Comparison of ENCODE assay signal across 13 mouse cellular contexts in genomic region chr16:56012789-56013743, GRCm38 (mm10). TPM values are rescaled to one million over a fixed set of nuclear protein-coding genes. Genes with fewer than 3 reads are reported as not detected.
DNase-seq lines count a peak whose midpoint lies in the region; ATAC-seq and TF ChIP-seq lines count a peak whose summit lies in the region.
"Had no signal": no experiment of that assay in that cellular context is flagged by ENCODE, and none has a peak within 500 bp of the region (broad histone marks: within the 10 kb centered on the region; RNA-seq: fewer than 3 reads in every experiment).

No protein-coding gene starts in this region.

- TF ChIP-seq CTCF in layer of hippocampus, adult 2 months (conservative IDR thresholded peaks at IDR 0.05), result peak; percentile 54
- TF ChIP-seq CTCF in MEL (IDR thresholded peaks at IDR 0.05 in 2 of 3, conservative IDR thresholded peaks at IDR 0.05 in 1 of 3; ENCODE audit: control insufficient read depth in 1 of 3, insufficient read depth in 1 of 3, low read depth in 2 of 3, low read length in 3 of 3, poor library complexity in 1 of 3, severe bottlenecking in 1 of 3), result no peak; a peak in 1 of 6 replicates

- H3K4me2 ChIP-seq in embryonic facial prominence, embryonic 11.5 days (ENCODE audit: low read depth, low read length), result no peak overlapping the region
- H3K4me2 ChIP-seq in intestine, embryonic 16.5 days (ENCODE audit: low read depth, low read length), result no peak overlapping the region
- H3K4me2 ChIP-seq: stomach, embryonic 15.5 days had no signal

- TF ChIP-seq EP300 in MEL (IDR thresholded peaks at IDR 0.05; ENCODE audit: low read depth in 1 of 2, low read length in 2 of 2), result no peak

- no peaks in the 10 kb centered on the region for H3K4me1 ChIP-seq in embryonic facial prominence, embryonic 11.5 days (ENCODE audit: control insufficient read depth, insufficient read depth, low read length)
- no peaks in the 10 kb centered on the region for H3K4me1 ChIP-seq in embryonic facial prominence, embryonic 10.5 days
- H3K4me1 ChIP-seq in MEL (ENCODE audit: control insufficient read depth in 1 of 2, insufficient read depth in 2 of 2, low read length in 2 of 2), result peaks cover 0 to 8% of the 10 kb centered on the region in 2 experiments; a peak in 2 of 4 replicates
- H3K4me1 ChIP-seq in intestine, embryonic 16.5 days (ENCODE audit: control insufficient read depth, insufficient read depth, low read length), result no peaks in the 10 kb centered on the region
- H3K4me1 ChIP-seq: heart, embryonic 10.5 days; stomach, embryonic 15.5 days had no signal

- no peaks in the 10 kb centered on the region for H3K27me3 ChIP-seq in embryonic facial prominence, embryonic 11.5 days (ENCODE audit: control insufficient read depth, insufficient read depth, low read length)
- no peaks in the 10 kb centered on the region for H3K27me3 ChIP-seq in embryonic facial prominence, embryonic 10.5 days (replicated peaks; ENCODE audit: low read depth, poor library complexity, severe bottlenecking)
- H3K27me3 ChIP-seq in MEL (ENCODE audit: control insufficient read depth in 1 of 2, insufficient read depth in 2 of 2, low read length in 2 of 2), result no peaks in the 10 kb centered on the region
- H3K27me3 ChIP-seq in intestine, embryonic 16.5 days (replicated peaks; ENCODE audit: control insufficient read depth, insufficient read depth, low read length), result no peaks in the 10 kb centered on the region
- H3K27me3 ChIP-seq: stomach, embryonic 15.5 days had no signal

- no peak overlapping the region for H3K9ac ChIP-seq in embryonic facial prominence, embryonic 11.5 days (replicated peaks; ENCODE audit: low read length)
- H3K9ac ChIP-seq in MEL (ENCODE audit: control insufficient read depth, low read depth, low read length, poor library complexity, severe bottlenecking), result no peak overlapping the region
- H3K9ac ChIP-seq in intestine, embryonic 16.5 days (ENCODE audit: low read depth, low read length), result no peak overlapping the region
- H3K9ac ChIP-seq: stomach, embryonic 15.5 days had no signal

- WGBS in embryonic facial prominence, embryonic 11.5 days, result 92% methylated on average over 10 of the region's 10 CpGs
- WGBS in embryonic facial prominence, embryonic 10.5 days, result 87% methylated on average over 10 of the region's 10 CpGs
- WGBS in intestine, embryonic 16.5 days, result 89% methylated on average over 10 of the region's 10 CpGs

- peaks cover 10% of the 10 kb centered on the region for H3K36me3 ChIP-seq in embryonic facial prominence, embryonic 11.5 days (replicated peaks; ENCODE audit: control insufficient read depth, insufficient read depth, low read depth, low read length)
- peaks cover 68% of the 10 kb centered on the region for H3K36me3 ChIP-seq in embryonic facial prominence, embryonic 10.5 days (replicated peaks)
- peaks cover 14 to 17% of the 10 kb centered on the region in 2 experiments for H3K36me3 ChIP-seq in MEL (ENCODE audit: control insufficient read depth in 1 of 2, insufficient read depth in 2 of 2, low read length in 2 of 2)
- H3K36me3 ChIP-seq in intestine, embryonic 16.5 days (ENCODE audit: control insufficient read depth, insufficient read depth, low read length), result peaks cover 13% of the 10 kb centered on the region

- no peak for TF ChIP-seq POLR2A in MEL (IDR thresholded peaks at IDR 0.05; ENCODE audit: control insufficient read depth in 1 of 2, insufficient read depth in 1 of 2, low read depth in 1 of 2, low read length in 2 of 2, poor library complexity in 1 of 2)

- peak; percentile 59; the same call in 1 of the 2 replicates for ATAC-seq in embryonic facial prominence, embryonic 11.5 days (replicated peaks; ENCODE audit: insufficient number of reproducible peaks, low FRiP score, low TSS enrichment, low read depth)
- ATAC-seq in intestine, embryonic 16.5 days, result peak; percentile 42; the same call in 1 of the 2 replicates
- ATAC-seq in inflammation-experienced regulatory T-cells, adult 6 months, result no peak

- no peaks in the 10 kb centered on the region for H3K9me3 ChIP-seq in embryonic facial prominence, embryonic 11.5 days (replicated peaks; ENCODE audit: control insufficient read depth, low read length)
- peaks cover 8% of the 10 kb centered on the region; the same call in 1 of the 2 replicates for H3K9me3 ChIP-seq in embryonic facial prominence, embryonic 10.5 days
- no peaks in the 10 kb centered on the region for H3K9me3 ChIP-seq in MEL (replicated peaks; ENCODE audit: insufficient read depth, low read length)
- H3K9me3 ChIP-seq in intestine, embryonic 16.5 days (ENCODE audit: control insufficient read depth, low read length), result no peaks in the 10 kb centered on the region
- H3K9me3 ChIP-seq: heart, embryonic 10.5 days; stomach, embryonic 15.5 days had no signal

- DNase-seq in embryonic facial prominence, embryonic 11.5 days (ENCODE audit: low spot score), result no peak
- no peak for DNase-seq in embryonic facial prominence, embryonic 10.5 days (ENCODE audit: low spot score)
- no peak for DNase-seq in layer of hippocampus, adult 2 months (ENCODE audit: low spot score in 2 of 2)
- no peak for DNase-seq in layer of hippocampus, adult 8-10 months (ENCODE audit: low spot score in 2 of 2)
- DNase-seq in MEL (ENCODE audit: low read depth, low spot score), result peak; percentile 30
- no peak for DNase-seq in thymus, postnatal 14 days
- DNase-seq: adrenal gland, postnatal 25 days; cerebellum, adult 11-12 months; embryo, embryonic 11 days had no signal

- no peak for TF ChIP-seq RAD21 in MEL (IDR thresholded peaks at IDR 0.05; ENCODE audit: low read depth, low read length)

- H3K27ac ChIP-seq in embryonic facial prominence, embryonic 11.5 days (replicated peaks; ENCODE audit: low read depth, low read length), result no peak overlapping the region
- no peak overlapping the region for H3K27ac ChIP-seq in embryonic facial prominence, embryonic 10.5 days (replicated peaks)
- no peak overlapping the region for H3K27ac ChIP-seq in layer of hippocampus, adult 2 months
- H3K27ac ChIP-seq in MEL (ENCODE audit: control insufficient read depth, low read depth, low read length), result no peak overlapping the region
- no peak overlapping the region for H3K27ac ChIP-seq in intestine, embryonic 16.5 days (ENCODE audit: low read length)
- H3K27ac ChIP-seq: heart, embryonic 10.5 days; stomach, embryonic 15.5 days had no signal

- H3K4me3 ChIP-seq in embryonic facial prominence, embryonic 11.5 days (ENCODE audit: low read depth, low read length), result no peak overlapping the region
- H3K4me3 ChIP-seq in embryonic facial prominence, embryonic 10.5 days, result no peak overlapping the region
- H3K4me3 ChIP-seq in layer of hippocampus, adult 2 months, result no peak overlapping the region
- H3K4me3 ChIP-seq in MEL (ENCODE audit: control insufficient read depth in 1 of 2, insufficient read depth in 1 of 2, low read depth in 2 of 2, low read length in 2 of 2), result no peak overlapping the region
- no peak overlapping the region for H3K4me3 ChIP-seq in intestine, embryonic 16.5 days (ENCODE audit: low read length)
- H3K4me3 ChIP-seq: heart, embryonic 10.5 days; stomach, embryonic 15.5 days had no signal

- H3K79me2 ChIP-seq in MEL (ENCODE audit: control insufficient read depth, insufficient read depth, low read length, poor library complexity), result no peaks in the 10 kb centered on the region

RNA-seq across cellular contexts. Expression of gene Pcnp, which starts 16.5 kb away (rescaled TPM):
- 328 and 365 TPM in 2 replicates for polyA plus RNA-seq in embryonic facial prominence, embryonic 11.5 days (2014; fragmentation: Nextera tagmentation; extraction: Ambion mirVana)
- polyA plus RNA-seq in embryonic facial prominence, embryonic 10.5 days (2016; fragmentation: Nextera tagmentation; extraction: Ambion mirVana), result 307 and 319 TPM in 2 replicates
- 100 to 1,000 TPM; 145 to 161 TPM for total RNA-seq in layer of hippocampus, adult 2 months (2021)
- total RNA-seq in layer of hippocampus, adult 8-10 months (2022), result 100 to 1,000 TPM; 165 to 177 (median 172) TPM
- 70.9 and 79.1 TPM in 2 replicates for total RNA-seq in MEL (2012; rRNA removed)
- 100 to 1,000 TPM in 1 of 2 experiments, 10 to 100 TPM in 1; 88.5 to 128 TPM for polyA plus RNA-seq in MEL (2012; ENCODE audit: insufficient read depth in 1 of 2, insufficient read length in 2 of 2, low read depth in 1 of 2, low replicate concordance in 2 of 2, missing spikeins in 1 of 2)
- polyA plus RNA-seq in intestine, embryonic 16.5 days (2015; fragmentation: Nextera tagmentation; extraction: Ambion mirVana), result 161 and 177 TPM in 2 replicates
- 100 to 1,000 TPM; 229 to 302 (median 268) TPM for polyA plus RNA-seq in inflammation-experienced regulatory T-cells, adult 6 months (2017; shearing (Covaris generic))

RNA-seq across cellular contexts. Expression of gene Trmt10c, which starts 24.6 kb away (rescaled TPM):
- 37.7 and 39.9 TPM in 2 replicates for polyA plus RNA-seq in embryonic facial prominence, embryonic 11.5 days (2014; fragmentation: Nextera tagmentation; extraction: Ambion mirVana)
- 33.6 TPM in 2 replicates for polyA plus RNA-seq in embryonic facial prominence, embryonic 10.5 days (2016; fragmentation: Nextera tagmentation; extraction: Ambion mirVana)
- total RNA-seq in layer of hippocampus, adult 2 months (2021), result 1 to 10 TPM; 9.3 to 10.0 TPM
- 10 to 100 TPM in 3 of 4 experiments, 1 to 10 TPM in 1; 7.8 to 10.6 (median 10.1) TPM for total RNA-seq in layer of hippocampus, adult 8-10 months (2022)
- total RNA-seq in MEL (2012; rRNA removed), result 28.7 and 32.3 TPM in 2 replicates
- polyA plus RNA-seq in MEL (2012; ENCODE audit: insufficient read depth in 1 of 2, insufficient read length in 2 of 2, low read depth in 1 of 2, low replicate concordance in 2 of 2, missing spikeins in 1 of 2), result 10 to 100 TPM; 16.5 to 48.5 TPM
- polyA plus RNA-seq in intestine, embryonic 16.5 days (2015; fragmentation: Nextera tagmentation; extraction: Ambion mirVana), result 25.7 and 30.4 TPM in 2 replicates
- polyA plus RNA-seq in inflammation-experienced regulatory T-cells, adult 6 months (2017; shearing (Covaris generic)), result 10 to 100 TPM; 24.6 to 33.4 (median 32.3) TPM

RNA-seq across cellular contexts. Expression of gene Senp7, which starts 35.1 kb away (rescaled TPM):
- 36.1 and 40.9 TPM in 2 replicates for polyA plus RNA-seq in embryonic facial prominence, embryonic 11.5 days (2014; fragmentation: Nextera tagmentation; extraction: Ambion mirVana)
- 30.9 and 35.3 TPM in 2 replicates for polyA plus RNA-seq in embryonic facial prominence, embryonic 10.5 days (2016; fragmentation: Nextera tagmentation; extraction: Ambion mirVana)
- total RNA-seq in layer of hippocampus, adult 2 months (2021), result 10 to 100 TPM; 42.3 to 53.5 TPM
- total RNA-seq in layer of hippocampus, adult 8-10 months (2022), result 10 to 100 TPM; 46.4 to 57.0 (median 52.0) TPM
- total RNA-seq in MEL (2012; rRNA removed), result 7.7 and 8.1 TPM in 2 replicates
- 10 to 100 TPM in 1 of 2 experiments, not detected in 1; 15.0 TPM for polyA plus RNA-seq in MEL (2012; ENCODE audit: insufficient read depth in 1 of 2, insufficient read length in 2 of 2, low read depth in 1 of 2, low replicate concordance in 2 of 2, missing spikeins in 1 of 2)
- 14.9 and 20.5 TPM in 2 replicates for polyA plus RNA-seq in intestine, embryonic 16.5 days (2015; fragmentation: Nextera tagmentation; extraction: Ambion mirVana)
- 10 to 100 TPM; 47.4 to 75.2 (median 62.0) TPM for polyA plus RNA-seq in inflammation-experienced regulatory T-cells, adult 6 months (2017; shearing (Covaris generic))

RNA-seq across cellular contexts. Expression of gene Zbtb11, which starts 39.4 kb away (rescaled TPM):
- 17.1 and 19.0 TPM in 2 replicates for polyA plus RNA-seq in embryonic facial prominence, embryonic 11.5 days (2014; fragmentation: Nextera tagmentation; extraction: Ambion mirVana)
- polyA plus RNA-seq in embryonic facial prominence, embryonic 10.5 days (2016; fragmentation: Nextera tagmentation; extraction: Ambion mirVana), result 17.1 and 18.7 TPM in 2 replicates
- 10 to 100 TPM; 49.6 to 52.3 TPM for total RNA-seq in layer of hippocampus, adult 2 months (2021)
- total RNA-seq in layer of hippocampus, adult 8-10 months (2022), result 10 to 100 TPM; 45.7 to 56.3 (median 50.5) TPM
- total RNA-seq in MEL (2012; rRNA removed), result 17.6 and 19.0 TPM in 2 replicates
- polyA plus RNA-seq in MEL (2012; ENCODE audit: insufficient read depth in 1 of 2, insufficient read length in 2 of 2, low read depth in 1 of 2, low replicate concordance in 2 of 2, missing spikeins in 1 of 2), result 10 to 100 TPM in 1 of 2 experiments, not detected in 1; 12.5 TPM
- polyA plus RNA-seq in intestine, embryonic 16.5 days (2015; fragmentation: Nextera tagmentation; extraction: Ambion mirVana), result 12.0 and 12.7 TPM in 2 replicates
- 10 to 100 TPM; 26.6 to 34.4 (median 26.8) TPM for polyA plus RNA-seq in inflammation-experienced regulatory T-cells, adult 6 months (2017; shearing (Covaris generic))

RNA-seq across cellular contexts. Expression of gene Rpl24, which starts 47.0 kb away (rescaled TPM):
- polyA plus RNA-seq in embryonic facial prominence, embryonic 11.5 days (2014; fragmentation: Nextera tagmentation; extraction: Ambion mirVana), result 844 and 899 TPM in 2 replicates
- polyA plus RNA-seq in embryonic facial prominence, embryonic 10.5 days (2016; fragmentation: Nextera tagmentation; extraction: Ambion mirVana), result 735 and 738 TPM in 2 replicates
- total RNA-seq in layer of hippocampus, adult 2 months (2021), result 100 to 1,000 TPM; 399 to 405 TPM
- 100 to 1,000 TPM; 327 to 441 (median 373) TPM for total RNA-seq in layer of hippocampus, adult 8-10 months (2022)
- total RNA-seq in MEL (2012; rRNA removed), result 1,495 and 1,552 TPM in 2 replicates
- polyA plus RNA-seq in MEL (2012; ENCODE audit: insufficient read depth in 1 of 2, insufficient read length in 2 of 2, low read depth in 1 of 2, low replicate concordance in 2 of 2, missing spikeins in 1 of 2), result 100 to 1,000 TPM in 1 of 2 experiments, not detected in 1; 132 TPM
- 606 and 662 TPM in 2 replicates for polyA plus RNA-seq in intestine, embryonic 16.5 days (2015; fragmentation: Nextera tagmentation; extraction: Ambion mirVana)
- polyA plus RNA-seq in inflammation-experienced regulatory T-cells, adult 6 months (2017; shearing (Covaris generic)), result 1,000 to 10,000 TPM; 1,415 to 2,046 (median 1,545) TPM
